Mouse (Mus musculus) intestine, postnatal 0 days (tissue): ENCODE results near the gene Eif1b. TPM values are rescaled to one million over a fixed set of nuclear protein-coding genes. Genes with fewer than 3 reads are reported as not detected.
A peak's percentile ranks its signal among the peaks of the same experiment; 100 is the strongest.

Experiments used
- ATAC-seq: fragments of 200-750 bp; cut with Nextera tagmentation; 2 replicates; pipeline ENCODE4 v1.8.0; 2017; ENCODE audit warnings: mild to moderate bottlenecking, moderate TSS enrichment, moderate library complexity
- H3K27ac ChIP-seq: fragments of 300-500 bp; sonication (generic); 2 replicates; pipeline ENCODE4 v1.5.1; 2014; ENCODE audit warnings: mild to moderate bottlenecking, low read depth, low read length, moderate library complexity
- H3K27me3 ChIP-seq: fragments of 300-500 bp; sonication (generic); replicated peaks from 2 replicates; pipeline ENCODE4 v1.6.1; 2014; ENCODE audit warnings: low read length, mixed read lengths; ENCODE audit not compliant: control insufficient read depth, insufficient read depth
- H3K36me3 ChIP-seq: fragments of 300-500 bp; sonication (generic); 2 replicates; pipeline ENCODE4 v1.6.1; 2014; ENCODE audit warnings: mild to moderate bottlenecking, moderate library complexity; ENCODE audit not compliant: control insufficient read depth, insufficient read depth
- H3K4me1 ChIP-seq: fragments of 300-500 bp; sonication (generic); replicated peaks from 2 replicates; pipeline ENCODE4 v1.6.1; 2014; ENCODE audit warnings: antibody characterized with exemption, low read length, mixed read lengths; ENCODE audit not compliant: control insufficient read depth, insufficient read depth
- H3K4me2 ChIP-seq: fragments of 300-500 bp; sonication (generic); replicated peaks from 2 replicates; pipeline ENCODE4 v1.6.1; 2014; ENCODE audit warnings: low read depth, mild to moderate bottlenecking, moderate library complexity
- H3K4me3 ChIP-seq: fragments of 300-500 bp; sonication (generic); 2 replicates; pipeline ENCODE4 v1.5.1; 2014; ENCODE audit warnings: low read depth, low read length
- H3K9ac ChIP-seq: fragments of 300-500 bp; sonication (generic); 2 replicates; pipeline ENCODE4 v1.6.1; 2014; ENCODE audit warnings: mild to moderate bottlenecking, low read depth, low read length
- H3K9me3 ChIP-seq: fragments of 300-500 bp; sonication (generic); 2 replicates; pipeline ENCODE4 v1.6.1; 2016; ENCODE audit warnings: mixed run types; ENCODE audit not compliant: control insufficient read depth
- CTCF ChIP-seq: sonication (generic); IDR thresholded peaks from 2 replicates; pipeline ENCODE4 v1.5.1; 2016; ENCODE audit warnings: low read depth, mild to moderate bottlenecking, control low read depth, antibody characterized with exemption, moderate library complexity
- WGBS: fragments of 180-500 bp; shearing (Covaris S2); extraction: QIAGEN DNeasy Blood & Tissue Kit; methylation state at CpG from one replicate; pipeline ENCODE4 v1.1.7; 2014; 5-methylcytosine and 5-hydroxymethylcytosine counted together
- polyA plus RNA-seq: library from polyadenylated mRNA; unstranded; fragments of >200 nt; fragmentation: Nextera tagmentation; extraction: Ambion mirVana; gene quantifications from 2 replicates; pipeline ENCODE4 v1.2.1, GENCODE M21; 2015

The Eif1b gene
- 115 and 123 TPM in 2 replicates for polyA plus RNA-seq

DNA sequence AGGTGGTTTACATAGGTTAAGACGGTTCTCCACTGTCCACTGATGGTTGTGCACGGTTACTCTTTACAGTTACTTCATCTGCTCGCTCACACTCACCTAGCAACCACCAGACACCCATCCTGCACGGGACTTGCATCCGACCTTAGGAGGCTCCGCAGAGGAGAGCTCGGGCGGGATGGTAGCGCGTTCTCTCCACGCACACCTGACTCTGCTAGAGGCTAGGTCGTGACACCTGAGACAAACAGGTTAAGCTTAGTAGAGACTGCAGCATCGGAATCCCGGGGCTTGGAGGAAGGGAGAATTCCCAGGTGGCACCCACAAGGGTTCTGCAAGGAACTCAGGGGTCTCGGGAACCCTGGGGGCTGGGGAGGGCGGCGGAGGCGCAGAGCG is at the start of gene Eif1b:
Gene Eif1b, plus strand, starts transcription at position 223 of the 390 bp plus-strand sequence.
- WGBS, result 3% methylated on average over 19 of the region's 19 CpGs
- Histone ChIP-seq H3K4me3 (peak within 1 kb of the TSS; percentile 99), H3K9me3 (no peaks in the 10 kb centered on the region), H3K36me3 (peaks cover 25% of the 10 kb centered on the region), H3K27me3 (no peaks in the 10 kb centered on the region), H3K4me1 (0 out of 2 replicates have a peak, but pooled peaks cover 4% of the 10 kb centered on the region), H3K27ac (peak within 1 kb of the TSS; percentile 92), H3K4me2 (peak within 1 kb of the TSS; percentile 79), H3K9ac (peak within 1 kb of the TSS; percentile 98)
- ATAC-seq, result peak; percentile 42; the same call in 1 of the 2 replicates
- TF ChIP-seq CTCF, result no peak

DNA sequence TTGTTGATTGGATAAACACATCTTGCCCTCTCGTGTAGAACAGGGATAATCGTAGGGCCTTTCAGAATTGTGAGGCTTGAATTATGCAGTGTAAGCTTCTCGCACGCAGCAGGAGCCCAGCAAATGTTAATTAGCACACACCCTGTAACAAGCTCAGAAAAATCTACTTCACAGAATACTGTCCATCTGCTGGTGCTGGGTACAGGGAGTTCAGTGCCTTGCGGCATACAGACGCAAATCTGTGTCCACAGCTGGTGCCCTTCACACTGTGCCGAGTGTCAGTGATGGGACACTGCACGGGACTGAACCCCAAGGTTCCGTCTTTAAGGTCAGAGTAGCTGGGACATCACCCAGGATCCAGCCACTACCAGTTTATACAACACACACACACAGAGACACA is 47.4 kb upstream of the Eif1b start:
- no peaks in the 10 kb centered on the region for H3K4me1 ChIP-seq
- no peaks in the 10 kb centered on the region for H3K9me3 ChIP-seq
- H3K36me3 ChIP-seq, result no peaks in the 10 kb centered on the region
- no peak for ATAC-seq
- no peak overlapping the region for H3K4me2 ChIP-seq
- no peak overlapping the region for H3K4me3 ChIP-seq
- WGBS, result 84% methylated on average over 9 of the region's 9 CpGs
- H3K9ac ChIP-seq, result no peak overlapping the region
- H3K27me3 ChIP-seq, result no peaks in the 10 kb centered on the region
- no peak overlapping the region for H3K27ac ChIP-seq
- TF ChIP-seq CTCF, result no peak

DNA sequence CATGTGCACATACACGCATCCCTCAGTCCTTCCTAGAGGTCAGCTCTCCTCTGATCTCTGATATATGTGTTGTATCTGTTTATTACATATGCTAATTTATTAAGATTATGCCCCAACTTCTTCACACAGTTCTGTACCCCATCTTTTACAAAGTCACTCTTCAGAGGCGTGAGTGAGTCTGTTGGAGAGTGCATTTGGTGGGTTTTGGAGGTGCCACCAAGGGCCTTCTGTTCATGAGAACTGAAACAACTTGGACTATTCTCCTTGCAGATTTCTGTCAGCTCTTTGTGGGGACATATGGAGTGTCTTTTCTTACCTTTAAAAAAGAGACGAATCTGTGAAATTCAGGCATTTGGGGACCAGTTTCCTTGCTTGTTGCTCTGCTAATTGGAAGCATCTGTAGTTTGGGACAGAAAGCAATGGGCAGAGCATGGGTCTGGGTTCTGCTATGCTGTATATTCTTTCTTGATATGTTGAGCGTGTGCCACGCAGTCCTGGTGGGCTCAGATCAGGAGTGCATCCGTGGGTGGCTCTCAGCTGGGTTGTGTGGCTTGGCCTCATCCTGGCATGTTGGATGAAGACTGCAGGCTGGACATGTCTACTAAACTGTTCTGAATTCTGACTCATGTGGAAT is 42.2 kb upstream of the Eif1b start:
- Histone ChIP-seq H3K4me3 (no peak overlapping the region), H3K9ac (no peak overlapping the region), H3K27ac (no peak overlapping the region), H3K27me3 (no peaks in the 10 kb centered on the region), H3K4me2 (no peak overlapping the region), H3K36me3 (no peaks in the 10 kb centered on the region), H3K4me1 (no peaks in the 10 kb centered on the region), H3K9me3 (no peaks in the 10 kb centered on the region)
- TF ChIP-seq CTCF, result no peak
- 83% methylated on average over 6 of the region's 6 CpGs for WGBS
- ATAC-seq, result no peak

DNA sequence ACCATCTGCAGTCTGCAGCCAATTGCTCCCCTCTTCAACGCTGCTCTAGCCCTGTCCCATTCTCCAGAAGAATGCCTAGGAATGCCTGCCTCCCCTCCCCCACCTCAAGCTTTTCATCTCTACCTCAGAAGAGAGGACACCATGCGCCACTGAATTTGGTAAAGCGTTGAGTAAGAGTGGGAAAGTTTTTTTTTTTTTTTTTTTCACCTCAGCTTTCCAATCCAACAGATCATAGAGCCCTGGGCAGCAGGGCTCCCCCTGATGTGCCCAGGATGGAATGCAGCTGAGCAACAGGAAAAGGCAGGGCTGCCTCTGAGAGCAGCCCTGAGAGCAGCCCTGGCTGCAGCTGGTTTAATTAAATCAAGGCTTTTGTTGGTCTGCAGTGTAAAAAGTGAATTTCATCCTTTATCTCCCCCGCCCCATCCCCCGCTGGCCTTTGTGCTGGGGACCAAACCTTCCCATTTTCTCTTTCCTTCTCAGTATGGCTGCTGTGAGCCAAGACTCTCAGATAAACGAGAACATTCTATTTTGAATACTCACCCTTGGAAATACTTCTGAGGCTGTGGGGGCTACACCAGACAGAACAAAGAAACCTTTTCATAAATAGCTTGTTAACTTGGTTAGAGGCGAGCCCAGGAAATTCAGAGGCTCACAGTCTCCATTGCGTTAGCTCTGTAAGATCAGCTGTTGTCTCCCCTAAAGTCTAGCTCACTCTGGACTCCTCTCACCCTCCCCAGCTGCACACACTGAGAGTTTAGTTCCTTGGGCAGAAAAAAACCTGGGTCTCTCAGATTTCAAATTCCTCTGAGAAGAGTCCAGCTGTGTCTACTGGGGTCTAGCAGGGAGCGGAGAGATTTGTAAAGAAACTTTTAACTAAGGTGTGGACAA is 36.0 kb upstream of the Eif1b start:
- peak; percentile 16; the same call in 1 of the 2 replicates for TF ChIP-seq CTCF
- no peak overlapping the region for H3K4me3 ChIP-seq
- no peaks in the 10 kb centered on the region for H3K4me1 ChIP-seq
- no peak overlapping the region for H3K9ac ChIP-seq
- no peak for ATAC-seq
- H3K4me2 ChIP-seq, result no peak overlapping the region
- H3K36me3 ChIP-seq, result no peaks in the 10 kb centered on the region
- H3K27ac ChIP-seq, result no peak overlapping the region
- no peaks in the 10 kb centered on the region for H3K9me3 ChIP-seq
- no peaks in the 10 kb centered on the region for H3K27me3 ChIP-seq
- 45% methylated on average over 9 of the region's 9 CpGs for WGBS

DNA sequence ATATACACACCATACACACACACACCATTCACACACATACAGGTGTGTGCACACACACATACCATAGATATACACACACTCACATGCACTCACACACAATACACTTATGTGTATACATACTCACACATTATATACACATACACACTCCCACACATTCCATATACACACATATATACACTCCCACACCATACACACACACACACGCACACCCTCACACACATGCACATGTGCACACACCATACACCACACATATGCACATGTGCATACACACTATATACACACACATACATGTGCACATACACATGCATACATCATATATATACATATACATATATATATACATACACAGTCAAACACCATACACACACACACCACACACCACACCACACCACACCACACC is 21.6 kb upstream of the Eif1b start:
- H3K9ac ChIP-seq, result no peak overlapping the region
- H3K9me3 ChIP-seq, result no peaks in the 10 kb centered on the region
- 100% methylated on average over 1 of the region's 1 CpGs for WGBS
- ATAC-seq, result no peak
- H3K4me1 ChIP-seq, result no peaks in the 10 kb centered on the region
- no peak for TF ChIP-seq CTCF
- H3K4me3 ChIP-seq, result no peak overlapping the region
- H3K27me3 ChIP-seq, result no peaks in the 10 kb centered on the region
- no peak overlapping the region for H3K27ac ChIP-seq
- no peaks in the 10 kb centered on the region for H3K36me3 ChIP-seq
- H3K4me2 ChIP-seq, result no peak overlapping the region

DNA sequence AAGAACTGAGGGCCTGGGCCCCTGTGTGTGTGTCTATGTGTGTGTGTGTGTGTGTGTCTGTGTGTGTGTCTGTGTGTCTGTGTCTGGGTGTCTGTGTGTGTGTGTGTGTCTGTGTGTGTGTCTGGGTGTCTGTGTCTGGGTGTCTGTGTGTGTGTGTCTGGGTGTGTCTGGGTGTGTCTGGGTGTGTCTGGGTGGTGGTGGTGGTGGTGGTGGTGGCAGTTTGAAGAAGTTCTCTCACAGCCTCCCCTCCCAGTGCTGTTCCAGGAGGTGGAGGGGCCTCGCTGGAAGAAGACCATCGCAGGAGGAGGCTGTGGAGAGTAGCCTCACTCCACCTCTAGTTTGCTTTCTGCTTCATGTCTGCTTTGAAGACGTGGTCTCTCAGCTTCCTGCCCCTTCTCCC is 10.4 kb upstream of the Eif1b start:
- Histone ChIP-seq H3K9ac (no peak overlapping the region), H3K4me3 (no peak overlapping the region), H3K27ac (no peak overlapping the region), H3K4me2 (no peak overlapping the region), H3K9me3 (no peaks in the 10 kb centered on the region), H3K36me3 (no peaks in the 10 kb centered on the region), H3K27me3 (no peaks in the 10 kb centered on the region), H3K4me1 (no peaks in the 10 kb centered on the region)
- TF ChIP-seq CTCF, result no peak
- ATAC-seq, result no peak
- 91% methylated on average over 3 of the region's 3 CpGs for WGBS
